Mouse (Mus musculus) embryonic stem cell, embryonic (primary cell): ENCODE measurements at regions not wholly inside any gene's neighbourhood (a gene's known extent, or its start where the extent isn't known, plus 50 kb on each side); places are given as distances from the start of the nearest gene placed in this dataset.

Experiments used
- CTCF ChIA-PET, 4 experiments: fragments of 300-600 bp in 2 of 4; fragments of 350-600 bp in 2 of 4; sonication (Branson Sonifier 250); formaldehyde crosslinking; loops; one replicate each; lab custom pipeline; 2022; ENCODE audit warnings: inconsistent platforms in 2 of 4; lab: Charles Lee
- POLR2A ChIA-PET, 4 experiments: fragments of 300-600 bp in 2 of 4; fragments of 350-600 bp in 2 of 4; sonication (Branson Sonifier 250); formaldehyde crosslinking; loops; one replicate each; lab custom pipeline; 2022; ENCODE audit warnings: antibody characterized with exemption in 4 of 4, inconsistent platforms in 1 of 4; lab: Charles Lee

DNA sequence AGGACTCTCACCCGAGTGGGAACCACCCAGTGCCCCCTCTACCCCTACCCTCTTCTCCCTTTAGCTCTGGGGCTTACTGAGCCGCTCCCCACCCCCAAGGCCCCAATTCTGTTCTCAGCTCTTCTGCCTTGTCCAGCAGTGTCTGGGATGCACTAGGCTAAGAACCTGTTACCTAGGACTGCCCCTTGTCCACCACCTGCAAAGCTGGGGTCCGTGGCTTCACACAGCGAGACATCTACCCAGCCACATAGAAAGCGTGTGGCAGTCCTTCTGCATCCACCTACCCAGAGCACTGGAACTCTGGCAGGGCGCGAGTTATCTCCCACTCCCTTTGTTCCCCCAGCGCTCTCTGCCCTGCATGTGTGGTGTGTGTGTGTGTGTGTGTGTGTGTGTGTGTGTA is 123.8 kb upstream of the Far2 start:
- POLR2A ChIA-PET: no interaction called here
- CTCF ChIA-PET: interaction anchor here in 1 of 4 experiments (0.8 kb wide), 1 partner anchor 26 kb away, joined by 3 read pairs; no protein-coding TSS in a partner anchor

DNA sequence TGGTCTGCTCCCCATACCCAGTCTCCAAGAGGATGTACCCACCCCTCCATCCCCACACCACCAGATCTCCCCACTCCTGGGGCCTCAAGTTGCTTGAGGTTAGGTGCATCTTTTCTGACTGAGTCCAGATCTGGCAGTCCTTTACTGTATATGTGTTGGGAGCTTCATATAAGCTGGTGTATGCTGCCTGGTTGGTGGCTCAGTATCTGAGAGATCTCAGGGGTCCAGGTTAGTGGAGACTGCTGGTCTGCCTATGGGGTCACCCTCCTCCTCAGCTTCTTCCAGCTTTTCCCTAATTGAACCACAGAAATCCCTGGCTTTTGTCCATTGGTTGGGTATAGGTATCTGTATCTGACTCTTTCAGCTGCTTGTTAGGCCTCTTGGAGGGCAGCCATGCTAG is 118.1 kb upstream of the Far2 start:
- POLR2A ChIA-PET: no interaction called here
- CTCF ChIA-PET: no interaction called here

DNA sequence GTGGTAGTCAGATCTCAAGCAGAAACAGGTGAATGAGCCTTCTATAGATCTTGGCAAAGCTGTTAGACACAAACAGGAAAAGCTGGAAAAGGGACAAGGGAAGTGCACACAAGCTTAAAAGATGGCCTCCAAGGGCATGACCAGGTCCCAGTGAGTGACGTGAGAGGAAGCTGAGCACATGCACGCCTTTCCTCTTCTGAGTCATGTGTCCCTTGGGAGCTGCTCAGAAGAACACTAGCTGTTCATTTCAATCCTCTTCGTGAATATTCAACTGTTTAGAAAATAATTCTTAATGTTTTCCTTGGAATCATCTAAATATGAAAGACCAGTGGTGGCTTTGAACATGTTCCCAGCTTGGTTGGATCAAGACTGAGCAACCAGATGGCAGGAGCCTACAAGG is 103.0 kb upstream of the Far2 start:
- CTCF ChIA-PET: no interaction called here
- POLR2A ChIA-PET: no interaction called here

DNA sequence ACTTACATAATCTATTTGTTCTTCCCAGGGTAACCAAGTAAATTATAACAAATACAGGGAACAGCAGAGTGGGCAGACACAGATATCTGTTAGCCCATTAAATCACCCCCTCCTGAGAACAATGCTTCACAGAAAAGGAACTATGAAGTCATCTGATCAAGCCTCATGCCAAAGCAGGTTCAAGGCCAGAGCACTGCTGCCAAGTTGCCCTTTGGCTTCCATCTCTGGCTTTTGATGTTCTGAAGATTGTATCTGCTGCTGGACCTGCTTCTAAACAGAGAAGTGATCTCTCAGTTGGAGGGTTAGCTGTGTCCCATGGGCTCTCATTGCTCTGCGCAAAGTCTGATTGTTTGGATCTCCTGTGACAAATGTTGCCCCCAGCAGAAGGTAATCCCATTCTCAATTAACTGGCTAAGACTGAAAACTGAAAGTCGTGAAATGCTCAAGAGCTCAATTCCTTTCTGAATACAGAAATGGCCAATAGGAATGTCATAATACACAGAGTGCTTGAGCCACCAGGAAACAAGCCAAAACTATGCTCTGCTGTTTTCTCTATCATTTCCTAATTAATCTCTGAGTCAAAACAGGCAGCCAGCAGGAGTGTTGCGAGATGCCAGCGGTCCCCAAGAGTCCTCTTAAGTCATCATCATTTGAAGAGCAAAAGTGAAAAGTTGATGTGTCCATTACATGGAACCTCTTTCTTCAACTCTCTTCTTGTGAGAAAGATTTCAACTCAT is 102.0 kb upstream of the Far2 start:
- POLR2A ChIA-PET: no interaction called here
- CTCF ChIA-PET: no interaction called here

DNA sequence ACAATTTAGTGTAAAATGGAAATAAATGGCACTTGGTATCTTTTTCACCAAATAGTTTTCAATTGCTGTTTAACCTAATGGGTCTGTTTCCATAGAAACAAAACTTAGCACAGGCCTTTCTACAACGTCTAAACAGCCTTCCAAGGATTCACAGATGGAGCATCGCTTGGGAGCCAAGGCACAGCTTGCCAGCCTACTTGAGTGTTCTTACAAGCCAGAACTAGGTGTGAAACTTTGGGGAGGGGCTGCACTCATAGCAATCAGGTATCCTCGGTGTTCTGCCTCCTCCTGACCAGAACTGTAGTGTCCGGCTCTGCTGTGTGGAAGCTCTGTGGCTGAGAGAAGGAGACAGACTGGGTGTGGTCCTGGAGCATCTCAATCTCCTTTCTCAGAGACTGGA is 99.1 kb upstream of the Far2 start:
- POLR2A ChIA-PET: no interaction called here
- CTCF ChIA-PET: no interaction called here

DNA sequence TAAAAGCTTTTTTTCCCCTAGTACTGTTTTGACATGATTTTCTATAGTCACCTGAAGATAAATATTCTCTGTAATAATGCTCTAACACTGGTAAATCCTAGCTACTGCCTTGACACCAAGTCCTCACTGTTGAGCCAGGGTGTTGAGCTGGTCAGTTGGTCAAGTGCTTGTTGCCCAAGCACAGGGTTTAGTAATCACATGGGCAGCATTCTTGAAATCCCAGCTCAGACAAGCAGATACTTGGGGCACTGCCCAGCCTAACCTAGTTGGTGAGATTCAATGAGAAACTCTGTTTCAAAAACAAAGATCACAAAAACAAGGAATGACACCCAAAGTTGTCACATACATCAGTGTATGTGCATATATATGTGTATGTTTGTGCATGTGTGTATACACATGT is 95.4 kb upstream of the Far2 start:
- ChIA-PET POLR2A (interaction anchor here in 1 of 4 experiments (0.6 kb wide), 1 partner anchor 68 kb away, joined by 3 read pairs; no protein-coding TSS in a partner anchor), CTCF (no interaction called here)

DNA sequence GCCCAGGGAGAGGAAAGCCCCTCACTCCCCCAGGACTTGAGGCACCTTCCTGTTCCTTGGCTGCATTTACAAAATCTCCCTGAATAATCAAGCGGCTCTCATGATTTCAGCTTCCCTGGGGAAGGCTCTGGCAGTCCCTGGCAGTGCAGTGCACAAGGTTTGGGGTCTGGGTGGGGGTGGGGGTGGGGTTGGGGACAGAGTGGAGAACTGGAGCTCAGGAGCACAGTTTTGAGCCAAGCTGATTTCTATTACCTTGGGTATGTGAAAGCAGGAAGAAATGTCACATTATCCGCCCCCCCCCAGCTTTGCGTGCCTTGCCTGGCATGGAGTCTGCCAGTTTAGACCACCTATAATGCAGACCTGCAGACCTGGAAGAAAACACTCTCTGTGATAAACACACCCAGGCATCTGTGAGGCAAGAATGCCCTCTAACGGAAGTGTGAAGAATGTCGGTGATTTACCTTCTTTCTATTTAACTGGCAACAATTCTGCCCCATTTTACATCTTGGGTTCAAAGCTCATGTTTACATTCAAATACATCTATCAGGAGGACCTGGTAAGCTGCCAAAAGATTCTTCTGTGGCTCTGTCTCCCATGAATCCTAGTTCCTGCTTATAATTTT is 93.9 kb upstream of the Far2 start:
- ChIA-PET POLR2A (no interaction called here), CTCF (interaction anchor here in 3 of 4 experiments (0.6 to 1.3 kb wide), 4 partner anchors 151 to 1128 kb away, joined by 3 to 5 read pairs (median 4); no protein-coding TSS in a partner anchor)

DNA sequence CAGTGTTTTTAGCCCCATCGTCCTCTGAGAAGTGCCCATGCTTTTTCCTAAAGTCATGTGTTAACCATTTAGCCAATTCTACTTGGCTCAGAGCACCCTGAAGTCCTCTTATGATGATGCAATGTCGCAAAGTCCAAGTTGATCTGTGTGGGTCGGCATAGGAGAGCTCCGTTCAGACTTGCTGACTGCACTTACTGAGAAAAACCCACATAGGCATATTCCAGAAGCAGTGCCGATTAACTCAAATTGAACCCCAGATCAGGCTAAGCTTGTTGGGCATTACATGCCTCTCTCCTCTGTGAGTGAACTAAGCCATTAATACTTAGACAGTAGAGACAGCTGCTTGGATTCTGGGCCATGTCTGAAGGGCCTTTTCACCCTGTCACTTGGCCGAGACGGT is 93.3 kb upstream of the Far2 start:
- POLR2A ChIA-PET: interaction anchor here in 1 of 4 experiments (0.6 kb wide), 1 partner anchor 66 kb away, joined by 3 read pairs; no protein-coding TSS in a partner anchor
- CTCF ChIA-PET: interaction anchor here in 2 of 4 experiments (0.6 to 1.3 kb wide), 5 partner anchors 10 to 655 kb away, joined by 3 to 9 read pairs (median 3); no protein-coding TSS in a partner anchor

DNA sequence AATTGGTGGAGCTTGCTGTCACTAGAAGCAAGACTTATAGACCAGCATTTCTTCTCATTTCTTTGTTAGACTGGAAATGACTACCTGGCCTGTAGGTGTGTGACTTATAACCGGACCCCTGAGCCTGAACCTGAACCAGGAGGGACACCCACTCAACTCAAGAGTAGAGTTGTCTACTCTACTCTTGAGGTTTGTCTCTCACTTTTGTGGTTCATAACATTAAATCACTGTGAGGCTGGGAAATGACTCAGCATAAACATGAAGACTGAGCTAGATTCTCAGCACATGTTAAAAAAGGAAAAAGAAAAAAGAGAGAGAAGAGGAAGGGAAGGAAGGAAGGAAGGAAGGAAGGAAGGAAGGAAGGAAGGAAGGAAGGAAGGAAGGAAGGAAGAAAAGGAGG is 92.8 kb upstream of the Far2 start:
- POLR2A ChIA-PET: interaction anchor here in 1 of 4 experiments (0.6 kb wide), 1 partner anchor 67 kb away, joined by 3 read pairs; no protein-coding TSS in a partner anchor
- CTCF ChIA-PET: interaction anchor here in 2 of 4 experiments (0.6 to 1.3 kb wide), 5 partner anchors 10 to 656 kb away, joined by 3 to 9 read pairs (median 3); no protein-coding TSS in a partner anchor

DNA sequence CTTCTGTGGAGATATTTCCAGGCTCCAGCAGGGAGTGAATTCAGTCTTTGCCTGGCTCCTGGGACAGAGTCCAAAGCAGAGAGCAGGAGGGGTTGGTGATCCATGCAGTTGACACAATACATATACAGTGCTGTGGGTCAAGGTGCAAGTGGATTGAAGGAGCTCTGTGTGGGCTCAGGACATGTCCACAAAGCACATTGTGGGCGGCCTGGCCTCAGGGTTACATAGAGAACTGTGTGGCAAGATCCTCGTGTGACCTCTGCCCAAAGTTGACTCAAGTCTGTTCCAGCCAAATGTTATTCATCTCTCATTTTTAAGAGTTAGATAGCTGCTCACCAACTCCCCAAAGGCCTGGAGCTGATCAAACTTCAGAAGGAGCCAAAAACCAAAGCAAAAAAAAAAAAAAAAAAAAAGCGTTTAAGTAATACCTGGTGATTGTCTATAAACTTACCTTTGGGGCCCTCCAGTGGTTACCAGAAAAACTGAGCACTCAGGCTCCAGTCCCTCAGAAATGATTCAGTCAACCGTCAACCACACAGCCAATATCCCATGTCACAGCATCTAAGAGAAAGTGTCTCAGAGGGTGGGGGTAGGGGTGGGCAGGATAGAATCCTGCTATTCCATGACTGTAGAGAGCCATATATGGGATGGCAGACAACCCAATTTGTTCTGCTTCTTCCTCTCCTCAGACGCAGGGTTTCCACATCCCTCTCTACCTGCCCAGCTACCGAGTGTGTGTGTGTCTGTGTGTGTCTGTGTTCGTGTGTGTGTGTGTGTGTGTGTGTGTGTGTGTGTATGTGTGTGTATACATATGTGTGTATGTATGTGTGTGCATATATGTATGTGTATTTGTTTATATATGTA is 91.9 kb upstream of the Far2 start:
- ChIA-PET CTCF (interaction anchor here in 2 of 4 experiments (0.6 kb wide), 3 partner anchors 181 to 738 kb away, joined by 5 to 14 read pairs (median 12); no protein-coding TSS in a partner anchor), POLR2A (interaction anchor here in 1 of 4 experiments (0.7 kb wide), 1 partner anchor 1001 kb away, joined by 13 read pairs; no protein-coding TSS in a partner anchor)

DNA sequence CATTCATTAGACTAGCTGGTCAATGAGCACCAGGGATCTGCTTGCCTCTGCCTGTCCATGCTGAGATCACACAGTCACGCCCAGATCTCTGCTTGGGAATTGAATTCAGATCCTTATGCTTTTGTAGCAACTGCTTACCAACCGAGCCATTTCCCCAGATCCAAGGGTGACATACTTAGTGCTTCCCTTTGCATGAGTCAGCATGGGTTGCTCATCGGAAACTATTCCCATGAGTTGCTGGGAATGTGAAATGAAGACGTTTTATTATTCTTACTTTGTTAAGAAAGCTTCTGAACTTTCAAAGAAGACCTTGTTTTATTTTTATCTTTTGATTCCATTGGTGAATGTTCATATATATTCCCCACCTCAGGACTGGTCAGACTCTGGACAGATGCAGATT is 82.3 kb upstream of the Far2 start:
- ChIA-PET CTCF (no interaction called here), POLR2A (no interaction called here)

DNA sequence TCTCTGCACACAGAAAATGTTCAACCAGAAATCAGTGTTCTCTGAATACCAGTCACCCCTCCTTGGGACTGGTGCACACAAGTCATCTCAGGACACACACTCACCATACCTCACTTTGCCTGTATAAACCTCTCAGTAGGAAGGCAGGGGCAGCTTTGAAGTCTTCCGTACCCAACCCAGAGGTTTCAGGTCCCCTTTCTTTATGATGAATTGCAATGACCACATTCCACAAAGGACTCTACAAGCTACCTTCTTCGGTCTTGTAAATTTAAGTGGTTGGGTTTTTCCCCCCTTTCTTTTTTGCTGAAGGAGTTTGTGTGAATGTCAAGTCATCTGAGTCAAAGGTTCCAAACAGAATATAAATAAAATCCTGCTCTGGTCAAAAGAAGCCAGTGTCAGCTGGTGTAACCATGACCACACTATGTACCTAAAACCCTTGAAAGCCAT is 76.9 kb upstream of the Far2 start:
- POLR2A ChIA-PET: no interaction called here
- CTCF ChIA-PET: no interaction called here

DNA sequence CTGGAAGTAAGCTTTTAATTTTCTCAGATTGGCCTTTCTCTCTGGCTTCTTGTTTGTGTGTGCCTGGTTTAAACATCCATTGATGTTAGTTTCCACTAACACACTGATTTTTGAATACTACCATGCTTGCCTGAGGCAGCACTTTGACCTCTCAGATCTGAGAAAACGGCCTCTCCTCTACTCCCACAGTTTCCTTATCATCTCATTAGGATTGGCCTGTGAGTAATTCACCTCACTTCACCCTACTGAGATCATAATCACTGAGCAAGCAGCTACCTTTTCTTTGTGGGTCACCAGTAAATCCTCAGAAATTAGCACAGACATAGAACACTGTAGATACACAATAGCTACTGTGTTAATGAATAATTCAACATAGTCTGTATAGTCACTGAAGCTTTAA is 74.5 kb upstream of the Far2 start:
- ChIA-PET CTCF (no interaction called here), POLR2A (no interaction called here)

DNA sequence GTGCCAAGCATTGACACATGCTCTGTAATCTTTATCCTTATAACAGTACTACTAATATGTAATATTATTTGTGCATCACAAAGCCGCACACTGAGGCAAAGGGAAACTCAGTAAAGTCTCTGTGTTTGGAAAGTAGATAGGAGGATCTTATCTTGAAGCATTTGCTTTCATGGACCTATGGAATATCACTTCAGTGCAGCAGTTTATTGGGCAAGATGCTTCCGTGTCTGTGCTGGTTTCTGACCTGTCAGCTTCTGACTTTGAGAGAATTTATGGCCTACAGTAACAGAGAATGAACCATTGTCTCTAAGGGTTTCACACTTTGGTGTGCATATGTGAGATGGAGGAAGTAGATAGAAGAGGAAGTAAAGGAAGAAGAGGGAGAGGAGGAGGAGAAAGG is 74.0 kb upstream of the Far2 start:
- POLR2A ChIA-PET: interaction anchor here in 1 of 4 experiments (0.6 kb wide), 1 partner anchor 642 kb away, joined by 3 read pairs; no protein-coding TSS in a partner anchor
- CTCF ChIA-PET: no interaction called here

DNA sequence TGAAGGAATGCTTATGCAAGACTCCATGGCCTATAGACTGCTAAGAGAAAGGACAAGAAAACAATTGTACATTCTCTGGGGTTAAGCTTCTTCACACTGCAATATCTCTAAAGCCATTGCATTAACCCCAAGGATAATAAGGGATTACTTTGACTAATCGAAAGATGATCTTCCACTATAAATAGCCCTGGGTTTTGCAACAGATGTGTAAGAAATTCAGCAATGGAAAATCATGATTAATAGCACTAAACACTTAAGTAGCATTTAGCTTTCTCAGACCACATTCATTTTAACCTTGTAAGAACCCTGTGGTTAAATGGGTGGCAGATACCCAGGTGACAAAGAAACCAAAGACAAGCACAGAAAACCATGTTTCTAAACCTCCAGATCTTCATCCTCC is 71.1 kb upstream of the Far2 start:
- POLR2A ChIA-PET: no interaction called here
- CTCF ChIA-PET: no interaction called here

DNA sequence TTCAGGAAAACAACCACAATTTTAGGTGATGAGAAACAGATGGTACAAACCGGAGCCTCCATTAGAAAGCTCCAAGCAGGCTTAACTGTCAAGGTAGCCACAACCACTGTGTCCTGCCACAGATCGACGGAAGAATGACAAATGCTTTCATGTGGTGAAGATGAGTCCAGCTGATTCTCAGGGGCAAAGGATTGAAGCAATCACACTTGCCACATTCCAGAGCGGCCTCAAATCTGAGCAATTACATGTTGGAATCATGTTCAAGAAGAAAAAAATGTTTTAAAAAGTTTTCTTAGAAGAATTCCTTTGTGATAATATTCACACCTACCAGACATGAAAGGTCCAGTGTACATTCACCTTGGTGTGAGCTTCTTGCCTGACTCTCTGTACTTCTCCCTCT is 57.7 kb upstream of the Far2 start:
- ChIA-PET CTCF (interaction anchor here in 1 of 4 experiments (1.3 kb wide), 1 partner anchor 11 kb away, joined by 3 read pairs; no protein-coding TSS in a partner anchor), POLR2A (interaction anchor here in 2 of 4 experiments (1.1 to 1.5 kb wide), 2 partner anchors 10 to 12 kb away, joined by 3 read pairs; no protein-coding TSS in a partner anchor)
